Mouse (Mus musculus) urinary bladder, adult 18-20 months (tissue): ENCODE measurements at regions not wholly inside any gene's neighbourhood (a gene's known extent, or its start where the extent isn't known, plus 50 kb on each side); places are given as distances from the start of the nearest gene placed in this dataset.

Experiments
- DNase-seq, 2 experiments: peaks; one replicate each; pipeline ENCODE4 v3.0.0; 2022; ENCODE audit warnings: low spot score in 2 of 2, mixed read lengths in 2 of 2

DNA sequence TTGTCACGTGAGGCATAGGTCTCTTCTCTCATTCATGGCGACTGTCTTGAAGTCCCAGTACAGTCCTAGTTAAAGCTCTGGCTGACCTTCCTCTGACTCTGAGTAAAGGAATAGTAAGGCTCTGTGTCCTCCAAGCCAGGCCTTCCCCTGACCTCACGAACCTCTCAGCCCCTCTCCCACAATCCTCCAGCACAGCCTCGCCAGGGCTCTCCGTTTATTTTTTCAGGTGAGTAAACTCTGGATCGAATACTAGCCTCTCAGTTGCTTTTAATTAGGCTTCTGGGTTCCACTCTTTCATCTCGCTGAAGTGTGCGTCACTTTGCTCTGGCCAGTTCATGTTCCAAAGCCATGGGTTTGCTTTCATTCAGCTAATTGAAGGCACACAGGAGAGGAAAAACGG is 133.8 kb downstream of the Mylk4 start:
- DNase-seq: no peak

DNA sequence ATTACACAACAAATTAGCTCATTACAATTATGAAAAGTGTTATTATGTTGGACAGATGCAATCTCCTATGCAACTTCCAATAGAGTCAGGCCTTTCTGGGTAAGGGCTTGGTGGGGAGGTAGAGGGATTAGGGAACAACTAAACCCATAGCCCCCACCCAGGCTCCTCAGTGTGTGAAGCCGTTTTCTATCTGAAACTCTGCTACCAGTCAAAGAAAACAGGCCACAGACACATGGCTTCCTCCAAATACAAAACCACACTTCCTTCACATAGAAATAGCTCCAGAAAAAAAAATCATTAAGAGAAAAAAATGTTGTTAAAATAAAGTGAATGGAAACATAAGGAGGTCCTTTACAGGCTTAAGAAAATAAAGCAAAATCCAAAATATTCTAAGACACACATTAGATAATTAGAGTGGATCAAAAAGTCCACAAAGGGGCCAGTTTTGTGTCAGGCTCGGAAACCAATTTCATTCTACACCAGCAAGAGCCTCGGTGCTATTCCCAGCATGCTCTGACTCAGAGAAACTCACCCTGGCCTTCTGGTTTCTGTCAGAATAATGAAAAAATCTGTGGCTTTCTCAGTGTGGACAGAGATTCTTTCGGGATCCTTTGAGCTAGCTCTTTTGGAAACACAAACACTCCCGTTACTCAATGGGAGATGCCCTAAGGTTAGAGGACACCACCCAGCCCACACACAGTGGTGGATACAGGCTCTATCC is 140.6 kb downstream of the Mylk4 start:
- peak in 1 of 2 experiments; percentile 11 for DNase-seq

DNA sequence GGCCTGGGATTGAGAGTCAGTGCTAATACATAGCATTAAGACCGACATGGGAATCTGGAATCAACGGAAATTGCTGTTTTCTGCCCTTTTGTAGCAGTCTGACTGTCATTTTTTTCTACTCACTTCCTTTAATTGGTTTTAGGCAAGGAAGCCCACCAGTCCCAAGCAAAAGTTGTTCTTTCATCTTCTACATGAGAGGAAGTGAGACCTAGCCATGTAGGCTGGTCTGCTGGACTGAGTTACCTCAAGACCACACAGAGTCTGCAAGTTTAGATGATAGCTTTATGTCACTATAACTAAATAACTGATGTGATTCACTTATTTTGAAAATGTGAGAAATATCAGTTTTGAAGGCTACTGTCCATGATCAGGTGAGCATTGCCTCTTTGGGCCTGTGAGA is 142.8 kb downstream of the Mylk4 start:
- DNase-seq: no peak

DNA sequence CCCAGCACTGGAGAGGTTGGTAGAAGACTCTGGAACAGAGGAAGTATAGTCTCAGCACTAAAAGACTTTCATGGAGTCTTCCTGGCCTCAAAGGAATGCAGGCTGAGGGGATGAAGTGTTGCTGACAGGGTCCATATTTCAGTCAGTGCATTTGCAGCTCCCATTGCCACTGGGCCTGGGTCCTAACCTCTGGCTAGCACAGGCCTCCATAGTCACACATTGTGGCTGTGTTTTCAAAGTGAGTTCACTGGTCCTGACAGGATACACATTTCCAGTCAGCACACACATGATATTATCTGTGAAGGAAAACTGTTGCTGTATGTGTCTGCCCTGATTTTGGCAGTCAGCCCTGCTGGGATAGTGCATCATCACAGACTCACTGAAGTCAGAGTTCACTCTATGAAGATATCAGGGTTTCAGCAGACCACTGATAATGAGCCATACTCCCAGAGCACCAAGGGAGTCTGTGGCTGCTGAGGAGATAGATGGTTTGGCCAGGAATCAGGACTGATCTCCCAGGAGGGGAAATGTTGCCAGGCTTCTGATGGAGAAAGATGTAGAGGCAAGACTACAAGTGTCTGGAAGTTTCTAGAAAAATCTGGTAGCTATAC is 153.5 kb downstream of the Mylk4 start:
- no peak for DNase-seq

DNA sequence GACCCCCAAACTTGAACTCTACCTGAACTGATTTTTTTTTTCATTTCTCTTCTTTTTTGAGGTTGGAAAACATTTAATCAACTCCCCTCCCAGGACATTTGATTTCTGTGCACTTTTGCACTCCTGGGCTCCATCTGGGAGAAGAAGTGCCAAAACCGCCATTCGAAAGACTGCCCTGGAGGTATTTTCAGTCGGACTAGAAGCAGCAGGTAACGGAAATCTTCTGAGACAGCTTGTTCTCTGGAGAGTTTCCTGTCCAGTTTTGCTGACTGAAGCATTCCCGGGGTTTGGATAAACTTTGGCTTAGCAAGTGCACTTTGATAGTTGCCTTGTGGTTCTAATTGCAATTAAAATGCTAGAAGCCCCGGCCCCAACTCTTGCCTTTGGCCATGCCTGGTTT is 169.8 kb downstream of the Mylk4 start:
- no peak for DNase-seq

DNA sequence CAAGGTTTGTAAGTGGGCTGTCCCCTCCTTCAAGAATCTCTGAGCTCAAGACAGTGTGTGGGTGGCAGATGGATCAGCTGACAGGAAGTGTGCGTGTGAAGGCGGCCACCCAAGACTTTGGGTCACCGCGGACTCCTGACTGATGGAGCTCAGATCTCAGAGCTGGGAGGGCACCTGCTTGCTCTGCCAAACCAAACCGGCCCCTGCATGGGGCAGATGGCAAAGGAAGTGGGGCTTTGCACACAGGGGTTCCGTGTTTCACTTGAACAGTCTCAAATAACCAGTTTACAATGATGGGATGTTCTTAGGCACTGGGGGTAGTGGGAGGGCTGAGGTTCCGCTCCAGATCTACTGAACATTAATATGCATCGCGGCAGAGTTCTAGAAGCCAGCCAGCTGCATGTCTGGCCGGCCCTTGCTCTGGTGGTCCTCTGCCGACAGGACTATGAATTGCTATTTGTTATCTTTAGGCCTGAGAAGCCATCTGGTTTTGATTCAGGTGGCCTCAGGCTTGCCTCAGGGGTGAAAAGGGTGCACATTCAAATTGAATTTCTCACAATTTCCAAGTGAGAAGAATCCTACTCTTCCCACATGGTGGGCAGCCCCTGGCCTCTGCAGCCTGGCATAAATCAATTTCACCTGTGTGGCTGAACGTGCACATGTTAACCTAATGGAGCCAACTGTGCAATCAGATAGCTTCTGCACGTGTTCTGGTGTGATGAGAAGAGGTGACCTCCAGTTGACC is 172.0 kb downstream of the Mylk4 start:
- no peak for DNase-seq

DNA sequence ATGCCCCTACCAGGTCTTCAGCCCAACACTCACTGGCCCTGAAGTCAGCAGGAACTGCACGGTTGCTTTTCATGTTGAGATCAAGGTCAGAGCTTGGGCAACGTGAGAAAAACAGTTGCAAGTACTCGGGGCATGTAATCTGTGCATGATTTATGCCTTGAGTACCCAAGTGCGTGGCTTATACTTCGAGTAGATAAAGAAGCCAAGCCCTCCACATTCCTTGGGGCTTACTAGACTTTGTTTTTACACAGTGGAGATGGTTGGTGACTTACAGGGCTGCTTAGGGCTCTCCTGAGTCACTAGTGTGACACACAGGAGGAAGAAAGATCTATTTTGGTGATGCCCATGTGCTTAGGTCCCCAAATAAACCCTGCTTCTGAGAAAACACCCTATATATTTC is 172.8 kb downstream of the Mylk4 start:
- no peak for DNase-seq

DNA sequence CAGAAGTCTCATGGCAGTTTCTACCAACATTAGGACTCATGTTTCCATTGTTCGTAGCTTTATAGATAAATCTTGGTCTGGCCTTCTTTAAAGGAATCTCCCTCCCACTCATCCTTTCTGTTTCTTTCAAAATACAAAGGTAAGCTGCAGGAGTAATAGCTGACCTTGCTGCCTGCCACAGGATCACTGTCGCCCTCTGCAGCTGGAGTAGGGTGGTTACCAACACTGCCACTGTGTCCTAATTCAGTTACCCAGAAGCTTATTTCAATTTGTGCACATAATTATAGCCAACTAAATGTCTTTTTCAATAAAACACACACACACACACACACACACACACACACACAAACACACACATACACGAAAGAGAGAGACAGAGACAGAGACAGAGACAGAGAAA is 175.3 kb downstream of the Mylk4 start:
- DNase-seq: no peak

DNA sequence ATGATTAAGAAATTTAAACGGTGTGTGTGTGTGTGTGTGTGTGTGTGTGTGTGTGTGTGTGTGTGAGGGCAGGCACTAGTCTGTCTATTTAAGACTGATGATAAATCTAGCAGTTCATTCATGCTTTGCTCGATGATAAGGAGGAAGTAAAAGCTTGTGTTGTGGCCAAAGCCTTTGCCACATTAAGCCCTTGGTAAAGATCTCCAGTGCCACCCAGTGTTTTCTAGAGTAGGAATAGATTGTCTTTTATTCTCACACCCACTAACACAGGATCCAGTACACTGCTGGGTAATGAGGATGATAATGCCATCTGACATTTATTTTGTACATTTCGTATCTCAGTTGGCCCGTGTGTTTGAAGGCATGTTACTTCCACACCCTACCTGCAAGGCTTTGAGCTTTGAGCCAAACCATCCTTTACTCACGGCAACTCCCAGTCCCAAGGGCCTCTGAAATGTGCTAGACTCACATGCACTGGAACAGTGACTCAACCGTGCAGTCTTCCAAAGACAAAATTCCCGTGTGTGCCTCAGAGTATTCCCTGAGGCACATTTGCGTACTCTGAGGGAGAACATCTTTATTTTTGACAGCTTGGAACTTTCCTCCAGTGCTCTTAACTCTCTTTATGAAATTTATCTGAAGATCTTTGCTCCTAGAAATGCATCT is 179.7 kb downstream of the Mylk4 start:
- DNase-seq: no peak

DNA sequence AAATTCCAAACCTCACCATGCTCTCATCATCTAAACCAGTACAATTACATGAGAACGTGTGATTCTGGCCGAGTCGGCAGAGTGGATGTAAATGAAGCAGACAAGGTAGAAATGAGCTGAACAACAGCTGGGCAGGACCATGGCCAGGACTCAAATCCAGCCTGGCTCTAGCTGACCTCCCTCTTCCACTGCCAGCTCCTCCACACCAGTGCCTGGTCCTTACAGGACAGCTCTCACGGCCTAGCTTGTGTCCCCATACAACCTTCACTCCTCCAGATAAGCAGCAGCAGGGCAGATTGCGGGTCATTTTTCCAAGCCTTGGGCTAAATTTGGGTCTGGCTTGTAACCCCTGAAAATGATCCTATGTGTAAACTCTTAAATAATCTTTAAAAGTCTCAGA is 182.4 kb downstream of the Mylk4 start:
- DNase-seq: no peak

DNA sequence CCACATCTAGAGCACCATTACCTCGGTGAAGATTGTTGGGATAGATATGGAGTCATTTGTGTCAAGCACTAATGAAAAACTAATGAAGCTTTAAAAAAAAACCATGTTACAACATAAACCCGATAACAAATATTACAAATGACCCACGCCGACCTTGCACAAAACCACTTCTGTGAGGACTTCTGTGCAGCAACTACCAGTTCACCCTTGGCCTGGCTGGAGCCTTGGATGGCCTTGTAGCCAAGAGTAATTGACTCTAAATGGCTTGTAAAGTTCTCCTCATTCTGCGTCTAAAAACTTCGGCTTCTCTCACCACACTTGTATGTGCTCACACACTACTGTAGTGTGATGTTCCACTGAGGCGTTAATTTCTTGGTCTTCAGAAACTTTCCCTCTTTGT is 190.1 kb downstream of the Mylk4 start:
- no peak for DNase-seq

DNA sequence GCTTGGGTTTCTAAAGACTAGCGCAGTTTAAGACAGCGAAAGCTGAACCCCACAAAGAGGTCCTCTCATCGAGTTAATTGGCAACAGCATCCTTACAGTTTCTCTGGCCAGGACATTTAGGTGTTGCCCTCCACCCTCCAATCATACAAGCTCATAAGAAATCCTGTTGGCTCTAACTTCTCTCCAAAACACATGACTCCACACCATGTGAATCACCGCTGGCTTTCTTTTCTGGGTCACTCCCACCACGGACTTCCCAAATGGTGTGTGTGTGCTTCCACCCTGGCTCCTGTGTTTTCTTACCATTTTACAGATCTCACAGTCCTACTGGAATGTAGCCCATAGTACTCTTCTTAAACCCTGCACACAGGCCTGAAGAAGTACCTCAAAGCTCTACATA is 190.6 kb downstream of the Mylk4 start:
- no peak for DNase-seq

DNA sequence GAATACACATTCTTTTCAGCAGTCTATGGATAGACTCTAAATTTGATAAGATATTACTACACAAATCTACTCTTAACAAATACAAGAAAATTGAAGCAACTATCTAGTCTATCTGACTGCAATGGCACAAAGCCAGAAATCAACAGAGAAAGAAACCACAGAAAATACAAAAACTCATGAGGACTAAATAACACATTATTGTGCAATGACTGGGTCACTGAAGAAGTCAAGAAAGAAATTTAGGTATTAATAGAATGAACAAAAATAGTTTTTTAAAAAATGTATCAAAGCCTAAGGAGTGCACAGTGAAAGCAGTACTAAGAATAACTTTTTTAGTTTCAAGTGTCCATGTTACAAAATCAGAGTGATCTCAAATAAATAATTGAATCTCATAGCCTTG is 202.2 kb downstream of the Mylk4 start:
- no peak for DNase-seq

DNA sequence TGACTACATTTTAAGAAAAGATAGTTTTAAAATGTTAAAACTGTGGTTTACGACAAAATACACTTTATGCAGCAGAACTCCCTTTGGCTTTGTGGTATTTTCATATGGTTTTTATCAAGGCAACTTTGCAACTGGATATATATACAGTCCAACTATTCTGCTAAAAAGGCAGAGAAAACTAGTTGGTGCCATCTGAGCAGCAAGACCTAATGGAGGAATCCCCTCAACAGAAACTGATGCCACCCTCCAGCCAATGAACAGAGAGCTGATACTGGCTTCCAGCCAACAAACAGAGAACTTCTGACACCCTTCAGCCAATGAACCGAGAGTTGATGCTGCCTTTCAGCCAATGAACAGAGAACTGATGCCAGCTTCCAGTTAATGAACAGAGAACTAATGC is 215.9 kb downstream of the Mylk4 start:
- DNase-seq: no peak

DNA sequence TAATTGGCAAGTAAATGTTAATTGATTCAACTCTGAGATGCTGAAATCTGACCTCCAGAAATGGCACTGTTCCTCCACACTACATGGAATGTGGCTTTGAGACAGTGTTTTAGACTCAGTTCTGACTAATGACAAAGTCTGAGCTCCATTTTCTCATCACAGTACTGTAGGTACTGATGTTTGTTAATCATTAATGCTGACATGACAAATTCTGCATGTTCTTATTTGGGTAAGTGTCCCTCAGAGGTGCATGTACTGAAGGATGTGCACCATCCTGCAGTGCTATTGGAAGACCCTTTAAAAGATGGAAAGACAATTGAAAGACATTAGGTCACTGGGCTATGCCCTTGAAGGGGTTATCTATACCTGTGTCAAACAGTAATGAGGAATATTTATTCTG is 222.1 kb upstream of the Gmds start:
- no peak for DNase-seq

DNA sequence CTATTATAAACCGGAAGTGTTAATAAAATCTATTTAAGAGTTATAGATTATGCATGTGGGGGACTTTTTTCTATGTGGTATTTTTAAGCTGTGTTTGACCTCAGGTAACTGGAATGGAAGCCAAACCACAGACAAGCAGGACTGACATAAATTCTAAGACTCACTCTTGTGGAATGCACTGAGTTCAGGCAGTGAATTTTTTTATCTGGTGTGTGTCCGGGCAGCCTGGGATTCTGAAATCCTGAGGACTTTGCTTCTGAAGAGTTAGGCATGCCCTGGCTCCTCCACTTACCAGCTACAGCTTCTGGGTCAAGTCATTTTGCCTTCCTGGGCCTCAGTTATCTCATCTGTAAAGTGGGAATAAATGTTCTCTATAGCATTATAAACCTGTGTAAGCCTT is 217.9 kb upstream of the Gmds start:
- no peak for DNase-seq

DNA sequence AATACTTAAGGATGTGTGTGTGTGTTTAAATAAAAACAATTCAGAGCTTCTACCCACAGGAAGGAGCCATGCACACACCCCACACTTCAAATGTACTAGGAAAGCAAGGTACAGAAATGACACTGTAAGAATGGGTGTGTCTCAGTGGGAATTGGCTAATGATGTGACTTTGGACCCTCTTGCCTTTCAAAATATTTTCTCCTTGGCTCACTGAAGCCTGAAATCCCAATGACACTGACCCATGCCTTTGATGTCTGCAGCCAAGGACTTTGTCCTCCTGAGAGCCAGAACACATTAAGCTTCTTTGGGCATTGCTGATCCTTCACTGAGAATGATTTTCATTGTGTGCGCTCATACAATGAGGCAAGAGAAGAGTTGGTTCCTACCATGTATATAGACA is 216.5 kb upstream of the Gmds start:
- no peak for DNase-seq

DNA sequence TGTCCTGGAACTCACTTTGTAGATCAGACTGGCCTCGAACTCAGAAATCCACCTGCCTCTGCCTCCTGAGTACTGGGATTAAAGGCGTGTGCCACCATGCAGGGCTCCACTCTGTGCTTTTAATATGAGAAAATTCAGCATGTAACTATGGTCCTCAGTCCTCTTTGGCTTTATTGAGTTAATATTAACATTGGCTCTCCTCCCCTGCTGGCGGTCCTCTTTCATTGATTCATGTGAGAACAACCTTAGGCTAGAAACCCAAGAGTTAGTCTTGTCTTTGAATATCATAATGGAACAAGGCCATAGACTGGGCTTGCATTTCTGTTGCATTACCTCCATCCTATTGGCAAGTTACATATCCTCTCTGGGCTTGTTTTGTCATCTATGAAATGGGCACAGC is 216.1 kb upstream of the Gmds start:
- DNase-seq: no peak

DNA sequence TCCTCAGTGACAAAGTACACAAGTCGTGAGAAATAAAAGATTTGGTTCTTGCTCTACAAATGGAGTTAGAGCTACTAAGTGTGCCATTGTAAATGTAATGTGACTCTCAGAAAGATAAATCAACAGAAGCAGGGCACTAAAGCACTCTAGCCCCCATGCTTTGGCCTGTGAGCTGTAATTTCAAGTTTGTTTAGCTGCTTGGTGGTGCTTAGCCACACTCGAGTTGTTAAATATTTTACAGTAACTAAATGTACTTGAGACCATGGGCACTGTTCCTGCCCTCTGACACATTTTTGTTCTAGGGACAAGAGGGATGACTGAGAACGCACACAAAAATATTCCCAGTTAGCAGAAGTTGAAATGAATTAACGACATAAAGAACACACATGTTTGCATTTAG is 214.6 kb upstream of the Gmds start:
- no peak for DNase-seq

DNA sequence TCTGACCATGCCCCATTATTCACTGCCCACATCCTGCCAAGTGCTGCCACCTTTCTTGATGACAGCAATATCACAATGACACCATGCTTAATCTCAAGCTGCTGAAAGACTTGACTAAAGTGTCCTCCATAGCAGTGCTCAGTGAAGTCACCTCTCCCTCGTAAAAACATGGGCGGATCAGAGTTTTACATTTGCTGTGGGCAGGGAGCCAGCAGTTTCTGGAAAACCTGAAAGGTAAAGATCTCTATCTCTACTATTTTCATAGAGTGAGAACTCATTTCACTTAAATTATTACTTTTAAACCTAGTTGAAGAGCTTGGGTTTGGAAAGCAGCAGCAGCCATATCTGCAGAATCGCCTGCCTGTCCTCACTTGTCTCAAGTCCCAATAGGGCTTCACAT is 211.6 kb upstream of the Gmds start:
- peak; percentile 29 for DNase-seq

DNA sequence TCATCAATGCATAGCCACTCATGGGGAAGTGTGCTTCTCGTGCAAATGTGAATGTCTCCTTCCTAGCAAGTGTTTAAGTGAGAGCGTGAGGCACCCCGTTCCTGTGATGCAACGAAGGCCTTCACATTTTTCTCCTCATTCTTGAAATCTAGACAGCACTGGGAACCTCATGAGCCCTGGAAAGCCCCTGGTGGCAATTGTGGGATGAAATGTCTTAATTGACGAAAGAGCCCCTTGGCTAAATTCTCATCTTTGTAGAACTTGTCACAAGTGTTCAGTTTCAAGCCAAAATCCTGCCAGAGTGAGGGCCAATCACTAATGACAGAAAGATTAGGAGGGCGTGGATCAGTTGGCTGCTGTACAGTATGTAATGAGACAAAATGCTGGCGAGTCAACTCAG is 208.6 kb upstream of the Gmds start:
- DNase-seq: no peak

DNA sequence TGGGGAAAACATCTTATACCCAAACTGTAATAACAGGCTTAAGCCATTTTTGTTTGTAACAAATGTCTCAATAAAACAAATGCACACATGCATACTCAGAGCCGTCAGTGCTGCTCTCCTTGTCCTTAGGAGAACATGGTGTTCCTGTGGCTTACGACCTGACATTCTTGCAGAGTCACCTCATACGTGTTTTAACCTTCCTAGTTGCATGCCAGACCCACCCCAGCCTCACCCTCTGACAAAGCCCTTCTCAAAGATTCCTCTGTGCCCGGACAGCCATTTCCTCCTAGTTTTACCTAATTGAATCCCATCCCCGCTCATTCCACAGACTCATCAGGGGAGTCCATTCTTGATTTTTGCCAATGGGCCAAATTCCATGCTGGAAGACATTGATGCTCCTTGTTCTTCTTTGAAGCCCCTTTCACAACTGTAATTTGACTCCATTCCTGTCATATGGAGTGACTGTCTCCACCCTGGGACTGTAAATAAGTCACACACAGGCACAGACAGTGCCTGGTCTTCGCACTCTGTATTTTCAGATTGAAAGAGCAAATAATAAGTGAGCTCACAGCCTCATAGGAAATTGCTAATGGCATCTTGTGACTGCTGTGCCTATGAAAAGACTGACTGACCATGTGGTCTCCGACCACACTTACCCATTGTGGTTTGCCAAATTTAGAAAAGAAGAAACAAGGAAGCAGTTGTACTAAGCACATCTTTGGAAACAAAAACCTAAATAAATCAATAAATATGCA is 206.6 kb upstream of the Gmds start:
- DNase-seq: no peak
